Mouse (Mus musculus) right cerebral cortex, postnatal 10 days (tissue): ENCODE measurements around the gene Krt20.

Experiments
- DNase-seq, 2 experiments: peaks; one replicate each; pipeline ENCODE4 v3.0.0; 2021; ENCODE audit warnings: low spot score in 2 of 2

The Krt20 gene

DNA sequence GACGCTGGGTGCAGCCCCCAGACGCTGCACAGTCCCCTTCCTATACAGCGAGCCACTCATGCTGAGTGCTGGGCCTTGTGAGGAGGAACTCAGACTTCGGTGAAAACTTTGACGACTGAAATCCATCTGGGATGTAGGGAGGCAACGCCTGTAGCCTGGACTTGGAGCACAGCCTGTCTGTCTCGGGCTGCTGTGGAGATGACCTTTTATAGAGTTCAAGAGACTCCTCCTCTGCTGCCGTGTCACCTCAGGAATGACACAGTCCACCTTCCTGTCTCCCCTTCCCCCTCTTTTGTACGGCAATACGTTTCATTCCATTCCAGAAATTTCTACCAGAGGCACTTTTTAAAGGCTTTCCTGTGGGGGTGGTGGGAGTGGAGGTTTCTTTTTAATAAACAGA is at the start of gene Krt20:
Gene Krt20 (minus strand): TSS at position 179 of the 400 bp plus-strand sequence.
- no peak for DNase-seq

DNA sequence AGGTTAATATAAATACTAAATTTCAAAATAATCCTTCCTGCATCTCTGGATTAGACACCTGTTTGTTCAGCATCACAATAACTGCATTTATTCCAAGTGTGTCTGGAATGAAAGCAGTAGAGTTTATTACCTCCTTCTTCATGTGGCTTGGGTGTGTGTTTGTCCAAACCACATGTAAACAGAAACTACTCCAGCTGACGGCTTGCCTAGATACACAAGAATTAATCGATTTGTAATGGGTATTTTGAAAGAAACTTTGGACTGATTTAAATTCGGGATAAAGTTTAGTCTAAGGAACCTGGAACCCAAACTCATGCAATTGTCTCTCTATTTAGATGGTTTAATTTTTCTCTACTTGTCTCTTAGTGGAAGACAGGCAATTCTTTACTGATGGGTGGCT is 37.0 kb upstream of the Krt20 start:
- no peak for DNase-seq

DNA sequence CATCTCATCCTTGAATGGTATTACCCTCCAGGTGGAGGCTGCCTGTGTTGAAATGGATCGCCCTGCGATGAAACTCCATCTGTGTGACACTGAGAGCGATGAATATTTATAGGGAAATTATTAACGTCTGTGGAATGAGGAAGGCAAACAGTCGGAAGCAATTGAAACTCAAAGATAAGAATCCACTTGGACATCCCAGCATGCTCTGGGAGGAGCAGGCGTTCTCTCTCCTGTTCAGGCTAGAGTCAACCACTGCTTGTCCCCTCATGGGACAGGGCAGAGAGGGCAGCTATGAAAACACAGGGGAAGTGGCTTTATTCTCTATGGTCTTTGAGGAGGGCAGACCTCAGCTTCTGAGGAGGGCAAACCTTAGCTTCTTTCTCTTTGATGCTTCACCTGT is 35.5 kb upstream of the Krt20 start:
- no peak for DNase-seq

DNA sequence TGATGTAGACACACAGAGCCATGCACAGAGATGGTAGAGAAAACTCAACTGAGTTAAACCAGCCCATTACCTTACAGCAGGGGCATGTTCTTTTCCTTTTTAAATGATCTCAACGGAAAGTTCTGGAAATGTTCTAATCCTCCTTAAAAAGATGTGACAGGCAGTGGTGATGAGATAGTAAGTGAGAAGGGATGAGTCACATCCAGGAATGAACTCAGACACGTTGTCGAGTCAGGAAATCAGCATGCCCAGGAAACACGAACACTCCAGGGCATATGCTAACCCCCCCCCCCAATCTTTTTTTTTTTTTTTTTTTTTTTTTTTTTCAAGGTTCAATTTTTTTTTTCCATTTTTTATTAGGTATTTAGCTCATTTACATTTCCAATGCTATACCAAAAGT is 34.5 kb upstream of the Krt20 start:
- no peak for DNase-seq

DNA sequence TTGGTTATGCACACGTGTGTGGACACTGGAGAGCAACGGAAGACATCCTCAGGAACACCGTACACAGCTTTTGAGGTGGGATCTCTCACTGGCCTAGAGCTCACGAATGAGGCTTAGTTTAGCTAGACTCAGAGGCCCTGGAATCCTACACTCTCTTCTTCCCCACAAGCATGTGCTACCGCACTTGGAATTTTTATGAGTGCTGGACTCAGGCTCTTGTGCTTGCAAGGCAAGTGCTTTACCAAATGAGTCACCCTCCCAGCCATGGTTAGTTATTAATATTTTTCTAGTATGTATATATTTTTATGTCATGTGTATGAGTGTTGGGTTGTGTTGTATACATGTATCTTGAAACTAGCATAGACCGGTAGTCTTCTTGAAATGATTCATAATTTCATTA is 34.0 kb upstream of the Krt20 start:
- no peak for DNase-seq

DNA sequence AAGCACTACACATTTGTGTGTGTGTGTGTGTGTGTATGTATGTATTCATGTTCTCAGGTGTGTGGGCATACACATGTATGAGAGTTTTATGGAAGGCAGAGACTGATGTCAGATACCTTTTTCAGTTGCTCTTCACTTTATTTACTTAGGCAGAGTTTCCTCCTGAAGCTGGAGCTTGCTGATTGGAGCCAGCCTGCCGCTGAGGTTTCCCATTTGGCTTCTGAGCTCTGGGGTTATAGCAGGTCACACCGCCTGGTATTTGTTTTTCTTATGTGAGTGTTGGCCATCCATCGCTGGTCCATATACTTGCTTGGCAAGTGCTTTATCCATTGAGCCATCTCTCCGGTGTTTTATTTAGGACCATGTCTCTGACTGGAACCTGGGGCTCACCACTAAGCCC is 31.3 kb upstream of the Krt20 start:
- no peak for DNase-seq

DNA sequence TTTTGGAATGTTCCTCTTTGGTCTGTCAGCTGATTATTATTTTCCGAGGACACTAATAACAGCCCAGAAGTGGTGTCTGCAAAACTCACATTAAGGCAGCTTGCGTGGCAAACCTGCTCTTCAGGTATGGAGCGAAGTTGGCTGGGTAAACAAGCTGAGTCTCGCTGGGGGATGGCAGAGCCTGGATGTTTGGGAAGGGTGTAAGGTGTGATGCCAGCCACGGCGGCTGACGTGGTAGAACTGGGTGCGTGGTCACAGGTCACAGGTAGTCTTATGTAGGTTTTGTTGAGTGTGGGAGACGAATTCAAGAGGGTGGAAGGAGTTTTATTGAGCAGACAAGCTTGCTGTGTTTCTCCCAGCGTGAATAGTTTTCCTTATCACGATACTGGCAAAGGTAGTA is 30.6 kb upstream of the Krt20 start:
- no peak for DNase-seq

DNA sequence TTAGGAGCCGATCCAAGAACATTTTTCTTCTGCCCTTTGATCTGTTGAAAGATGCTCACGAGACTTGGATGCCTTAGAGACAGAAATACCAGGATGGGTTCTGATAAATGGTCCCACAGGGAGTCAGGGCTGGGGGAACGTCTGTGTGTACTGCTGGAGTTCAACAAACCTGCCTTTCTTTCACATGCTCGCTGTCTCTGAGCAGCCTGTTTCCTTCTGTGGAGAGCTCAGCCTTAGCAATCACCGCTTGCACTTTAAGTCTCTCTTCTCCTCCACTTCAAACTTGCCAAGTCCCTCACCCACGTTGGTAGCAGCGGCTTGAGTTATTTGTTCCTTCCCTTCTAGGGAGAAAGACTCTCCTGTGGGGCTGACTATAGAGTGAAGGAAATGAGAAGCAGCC is 28.4 kb upstream of the Krt20 start:
- peak; percentile 53 to 58 for DNase-seq

DNA sequence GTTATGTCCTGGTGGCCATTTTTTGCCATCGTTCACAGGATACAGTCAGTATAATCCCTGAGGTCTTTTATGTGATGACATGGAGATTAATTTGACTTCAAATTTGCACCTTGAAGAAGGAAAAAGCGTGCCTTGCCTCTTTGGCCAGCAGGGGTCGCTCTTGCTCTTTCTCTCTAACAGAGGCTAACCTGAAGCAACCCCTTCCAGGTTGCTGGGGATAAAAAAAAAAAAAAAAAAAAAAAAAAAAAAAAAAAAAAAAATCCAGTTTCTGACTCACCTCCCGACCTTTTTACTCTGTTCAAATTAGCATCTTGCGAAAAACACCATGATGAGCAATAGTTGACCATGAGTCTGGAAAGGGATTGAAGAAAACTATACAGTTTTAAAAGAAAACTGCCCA is 26.9 kb upstream of the Krt20 start:
- DNase-seq = peak; percentile 85 to 92

DNA sequence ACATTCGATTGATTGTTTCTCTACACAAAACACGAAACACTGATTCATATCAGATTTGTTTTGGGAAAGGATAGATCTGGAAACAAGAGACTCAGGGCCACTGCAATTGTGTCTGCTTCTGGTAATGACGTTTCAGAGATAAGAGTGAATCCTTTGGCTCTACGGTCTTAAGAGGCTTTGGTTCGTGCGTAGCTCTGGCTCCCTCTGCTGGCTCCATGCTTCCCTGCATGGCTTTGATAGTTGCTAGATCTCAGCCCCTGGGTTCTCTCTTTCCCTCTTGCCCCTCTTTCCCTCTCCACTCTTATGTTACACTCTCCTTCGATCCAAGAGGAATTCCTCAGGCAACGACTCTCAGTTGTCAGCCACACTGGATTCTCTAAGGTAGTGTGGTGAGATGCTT is 25.2 kb upstream of the Krt20 start:
- peak; percentile 72 to 83 for DNase-seq

DNA sequence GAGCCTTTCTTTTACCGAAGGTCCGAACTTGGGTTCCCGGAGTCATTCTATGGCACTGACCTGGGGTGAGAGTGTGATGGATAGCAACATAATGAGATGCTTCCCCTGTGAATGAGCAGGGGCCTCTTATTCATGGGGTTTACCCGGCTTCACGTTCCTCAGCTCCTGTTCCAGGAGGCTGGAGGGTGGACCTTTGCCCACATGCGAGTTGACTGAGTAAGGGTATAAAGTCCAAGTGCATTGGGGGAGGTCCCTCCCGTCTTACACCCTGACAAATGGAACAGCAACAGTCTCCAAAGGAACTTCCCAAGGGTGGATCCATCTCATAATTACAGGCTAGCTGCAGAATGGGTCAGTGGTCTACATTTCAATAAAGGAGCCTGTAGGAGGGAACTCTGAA is 23.8 kb upstream of the Krt20 start:
- DNase-seq = no peak

DNA sequence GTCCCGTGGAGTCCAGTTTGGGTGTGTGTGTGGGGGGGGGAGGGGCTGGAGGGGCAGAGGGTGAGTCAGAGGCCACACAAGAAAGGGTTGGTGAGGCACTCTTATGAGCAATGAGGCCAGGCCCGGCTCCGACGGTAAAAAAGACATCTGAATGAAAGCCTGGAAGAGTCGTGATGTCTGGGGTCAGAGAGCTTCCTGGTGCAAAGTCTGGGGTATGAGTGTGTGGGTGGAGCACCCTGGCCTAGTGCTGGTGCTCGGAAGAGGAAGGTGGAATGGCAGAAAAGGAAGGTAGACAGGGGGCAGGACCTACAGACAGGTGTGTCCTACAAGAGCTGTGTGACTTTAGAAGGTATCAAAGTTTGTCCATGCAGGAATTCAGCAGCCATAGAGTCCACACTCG is 20.9 kb upstream of the Krt20 start:
- DNase-seq = no peak

DNA sequence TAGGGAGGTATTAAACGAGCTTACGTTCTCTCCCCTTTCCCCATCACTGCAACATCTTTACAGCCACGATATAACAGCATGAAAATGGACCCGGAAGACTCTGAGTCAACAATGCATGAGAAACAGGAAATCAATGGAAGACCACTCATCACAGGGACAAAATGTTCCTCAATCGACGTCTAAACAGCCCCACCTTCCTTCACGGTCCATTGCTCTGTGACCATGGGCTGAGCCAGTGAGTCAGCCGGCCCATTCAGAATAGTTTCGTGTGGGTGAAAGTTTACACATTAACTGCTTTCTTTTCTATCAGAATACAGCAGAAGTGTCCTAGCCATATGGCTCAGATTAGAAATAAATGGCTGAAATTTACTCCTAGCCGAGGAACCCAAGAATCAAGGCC is 16.8 kb upstream of the Krt20 start:
- DNase-seq = no peak

DNA sequence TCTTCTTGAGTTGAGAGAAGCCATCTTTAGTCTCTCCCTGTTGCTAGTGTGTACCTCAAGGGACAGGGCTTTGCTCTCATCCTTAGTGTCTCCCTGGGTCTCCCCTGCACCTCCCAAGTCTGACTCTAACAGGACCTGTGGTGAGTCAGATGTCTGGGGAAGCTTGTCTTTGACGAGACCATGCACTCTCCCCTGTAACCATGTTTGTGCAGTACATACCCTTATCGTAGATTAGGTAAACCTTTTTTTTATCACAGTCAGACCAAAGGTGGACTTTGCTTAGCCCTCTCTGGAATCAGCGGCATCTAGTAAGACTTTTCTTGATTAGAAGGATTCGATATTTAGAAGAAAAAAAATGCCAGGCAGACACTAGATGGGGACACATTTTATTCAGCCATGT is 16.1 kb upstream of the Krt20 start:
- DNase-seq = no peak

DNA sequence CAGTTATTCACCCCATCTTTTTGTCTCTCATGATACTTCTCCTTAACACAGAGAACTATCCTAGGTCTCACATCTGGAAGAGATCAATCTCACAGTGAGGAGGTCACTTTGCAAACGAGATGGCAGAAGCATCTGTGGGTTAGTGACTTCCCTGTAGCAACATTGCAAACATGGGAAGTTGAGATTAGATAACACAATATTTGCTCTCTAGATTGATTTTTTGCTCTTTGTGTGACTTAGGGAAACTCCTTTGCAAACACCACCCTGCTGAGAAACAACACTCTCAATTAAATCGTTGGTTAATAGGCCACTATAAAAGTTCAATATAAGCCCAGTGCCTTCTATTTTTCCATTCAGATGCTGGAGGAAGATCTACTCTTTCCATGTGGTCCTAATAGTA is 10.8 kb upstream of the Krt20 start:
- no peak for DNase-seq

DNA sequence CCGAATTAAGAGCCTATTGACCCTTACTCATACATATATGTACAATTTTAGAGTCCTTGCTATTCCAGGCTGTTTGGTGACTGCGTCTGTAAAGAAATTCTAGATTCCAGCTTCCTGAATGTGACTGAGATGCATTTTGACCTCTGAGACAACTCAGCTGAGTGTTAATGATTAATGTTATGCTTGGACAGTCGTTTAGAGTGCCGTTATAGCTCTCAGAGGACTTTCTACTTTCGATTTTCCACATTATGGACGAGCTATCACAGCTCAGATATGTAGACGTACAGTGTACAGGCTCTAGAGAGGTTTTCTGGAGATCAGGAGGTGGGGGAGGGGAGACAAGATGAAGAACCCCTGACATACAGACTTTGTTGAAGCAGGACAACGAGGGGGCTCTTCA is 3.3 kb upstream of the Krt20 start:
- DNase-seq = no peak

DNA sequence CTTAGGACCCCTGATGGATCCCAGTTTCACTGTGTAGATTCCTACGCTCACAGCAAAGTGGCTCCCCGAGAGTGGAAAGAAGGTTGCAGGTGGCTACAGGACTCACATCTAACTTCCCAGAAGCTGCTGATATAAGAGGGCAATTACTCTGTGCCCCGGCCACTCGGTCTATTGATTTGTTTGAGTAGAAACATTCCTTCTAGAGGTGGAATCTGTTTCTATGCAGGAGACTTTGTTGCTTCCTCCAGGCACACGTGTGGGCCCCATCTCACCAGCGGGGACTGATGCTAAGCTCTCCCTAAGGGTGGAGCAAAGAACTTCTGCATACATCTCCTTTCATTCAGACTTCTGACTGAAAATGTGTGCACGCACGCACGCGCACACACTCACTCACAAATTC is 1.5 kb upstream of the Krt20 start:
- no peak for DNase-seq

DNA sequence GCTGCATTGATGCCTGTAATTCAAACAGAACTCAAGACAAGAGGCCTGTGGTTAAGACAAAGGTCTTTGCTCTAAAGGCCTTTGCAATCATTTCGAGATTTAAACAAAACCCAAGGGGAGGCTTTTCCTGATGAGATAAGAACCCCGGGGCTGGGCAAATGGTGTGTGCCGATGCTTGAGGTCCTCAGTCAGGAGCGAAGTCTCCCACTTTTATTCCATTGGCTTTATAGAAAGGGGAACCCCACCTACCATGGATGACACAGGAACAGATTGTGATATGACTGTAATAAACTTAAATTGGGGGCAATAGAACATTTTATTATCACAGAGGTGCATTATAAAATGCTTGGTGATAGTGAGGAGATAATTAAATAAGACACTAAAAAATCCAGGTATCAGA is 1.3 kb downstream of the Krt20 start:
- DNase-seq = no peak

DNA sequence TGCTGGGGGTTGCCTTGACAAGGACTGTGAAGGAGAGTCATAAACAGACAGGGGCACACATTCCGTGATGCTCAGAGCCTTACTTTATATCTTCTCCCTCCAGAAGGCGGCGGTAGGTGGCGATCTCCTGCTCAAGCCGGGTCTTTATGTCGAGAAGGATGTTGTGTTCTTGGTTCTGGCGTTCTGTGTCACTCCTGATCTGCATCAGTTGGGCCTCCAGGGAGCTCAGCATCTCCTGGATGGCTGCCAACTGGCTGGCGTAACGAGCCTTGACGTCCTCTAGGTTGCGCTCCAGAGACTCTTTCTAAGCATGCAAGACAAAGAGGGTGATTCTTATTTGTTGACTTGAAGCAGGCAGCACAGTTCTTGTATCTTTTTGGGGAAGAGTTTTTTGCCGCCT is 7.3 kb downstream of the Krt20 start:
- DNase-seq = peak in 1 of 2 experiments; percentile 55

DNA sequence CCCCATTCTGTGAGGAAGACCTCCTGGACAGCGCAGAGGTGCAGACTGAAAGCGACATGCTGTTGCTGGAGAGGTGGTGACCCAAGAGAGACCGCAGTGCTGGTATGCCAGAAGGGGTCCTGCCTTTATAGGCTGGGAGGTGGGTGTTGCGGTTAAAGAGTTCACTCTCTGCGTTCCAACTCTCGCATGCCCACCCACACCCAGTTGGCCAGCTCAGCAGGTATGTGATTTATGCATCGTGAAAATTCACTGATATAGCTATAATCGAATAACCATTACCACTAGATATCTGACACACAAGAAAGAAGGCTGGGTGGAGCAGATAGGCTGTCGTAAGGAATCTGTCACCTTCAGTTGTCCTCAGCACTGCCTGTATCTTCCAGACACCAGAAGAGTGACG is 15.8 kb downstream of the Krt20 start, which contains the start of gene Krt12:
Gene Krt12 (minus strand): TSS at position 101 of the 400 bp plus-strand sequence.
- no peak for DNase-seq

DNA sequence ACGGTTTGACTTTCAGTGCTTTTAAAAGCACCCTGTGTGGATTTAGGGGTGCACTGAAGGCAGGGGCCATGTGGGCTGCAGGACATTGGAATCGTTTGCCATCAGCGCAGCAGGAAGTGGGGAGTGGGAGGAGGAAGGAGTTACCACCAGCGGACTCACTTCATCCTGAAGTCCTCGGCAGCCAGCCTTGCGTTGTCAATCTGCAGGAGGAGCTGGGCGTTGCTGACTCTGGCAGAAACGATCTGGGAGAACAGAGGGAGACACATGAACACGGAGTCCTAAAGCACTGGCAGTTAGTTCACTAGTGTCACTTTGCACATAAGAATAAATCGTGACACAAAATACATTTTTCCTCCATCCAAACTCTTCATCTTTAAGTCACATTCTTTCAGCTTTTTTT is 17.4 kb downstream of the Krt20 start:
- peak; percentile 39 to 48 for DNase-seq

DNA sequence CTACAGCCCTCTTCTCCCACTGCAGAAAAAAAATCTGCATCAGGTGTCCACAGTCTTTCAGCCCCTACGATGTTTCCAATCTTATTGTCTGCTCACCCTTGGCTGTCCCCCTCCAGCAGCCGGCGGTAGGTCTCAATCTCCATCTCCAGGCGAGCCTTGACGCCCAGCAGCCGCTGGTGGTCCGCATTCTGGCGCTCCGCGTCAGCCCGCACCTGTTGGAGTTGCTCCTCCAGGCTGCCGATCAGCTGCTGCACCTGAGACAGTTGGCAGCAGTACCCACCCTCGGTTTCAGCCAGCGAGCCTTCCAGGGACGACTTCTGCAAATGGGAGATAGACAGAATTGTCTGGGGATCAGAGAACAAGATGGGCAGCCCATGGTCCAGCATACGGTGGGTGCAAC is 20.1 kb downstream of the Krt20 start:
- DNase-seq = peak; percentile 40 to 56

DNA sequence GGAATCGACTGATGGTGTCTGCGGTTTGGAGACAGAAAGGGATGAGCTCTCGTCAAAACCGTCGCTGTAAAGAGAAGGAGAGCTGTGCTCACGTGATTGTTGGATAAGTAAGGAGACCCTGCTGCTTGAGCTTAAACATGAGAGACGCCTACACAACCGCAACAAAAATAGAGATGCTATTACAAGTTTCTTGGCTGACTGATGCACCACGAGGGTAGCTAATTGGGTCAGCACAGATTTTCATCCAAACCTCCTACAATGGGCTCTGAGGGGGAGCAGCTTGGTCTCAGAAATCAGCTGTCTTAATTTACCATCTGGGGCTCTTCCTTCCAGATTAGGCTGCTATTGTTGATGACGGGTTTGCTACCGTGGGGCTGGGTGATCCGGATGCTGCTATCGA is 21.0 kb downstream of the Krt20 start:
- peak; percentile 61 to 89 for DNase-seq

DNA sequence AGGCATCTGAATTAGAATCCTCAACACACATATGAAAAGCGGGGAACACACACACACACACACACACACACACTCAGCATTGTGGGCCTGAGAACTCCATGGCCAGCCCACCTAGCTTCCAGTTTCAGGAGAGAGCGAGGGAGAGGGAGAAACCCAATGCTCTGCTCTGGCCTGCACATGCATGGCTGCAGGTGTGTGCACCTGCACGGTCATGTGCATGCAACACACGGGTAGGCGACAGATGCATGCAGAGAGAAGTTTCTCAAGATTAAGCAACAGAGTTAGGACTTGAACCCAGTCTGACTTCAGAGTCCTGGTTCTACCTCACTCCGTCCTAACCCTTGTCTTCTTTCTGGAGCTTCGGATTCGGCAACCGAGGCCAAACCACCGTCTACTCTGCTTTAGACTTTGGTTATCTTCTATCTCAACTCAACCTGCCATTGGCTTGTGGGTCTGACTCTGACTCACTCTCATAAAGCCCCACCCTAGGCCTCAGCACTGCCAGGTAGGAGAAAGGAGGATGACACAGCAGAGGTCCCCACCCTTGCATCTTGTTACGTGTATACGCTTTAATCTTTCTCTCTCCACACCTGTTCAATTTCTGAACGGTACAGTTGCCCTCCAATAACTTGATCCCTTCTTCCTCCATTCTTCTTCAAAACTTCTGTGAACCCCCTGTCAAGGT is 23.3 kb downstream of the Krt20 start:
- no peak for DNase-seq
